26 mouse cellular contexts compared by ENCODE assay signal in the genomic region with DNA sequence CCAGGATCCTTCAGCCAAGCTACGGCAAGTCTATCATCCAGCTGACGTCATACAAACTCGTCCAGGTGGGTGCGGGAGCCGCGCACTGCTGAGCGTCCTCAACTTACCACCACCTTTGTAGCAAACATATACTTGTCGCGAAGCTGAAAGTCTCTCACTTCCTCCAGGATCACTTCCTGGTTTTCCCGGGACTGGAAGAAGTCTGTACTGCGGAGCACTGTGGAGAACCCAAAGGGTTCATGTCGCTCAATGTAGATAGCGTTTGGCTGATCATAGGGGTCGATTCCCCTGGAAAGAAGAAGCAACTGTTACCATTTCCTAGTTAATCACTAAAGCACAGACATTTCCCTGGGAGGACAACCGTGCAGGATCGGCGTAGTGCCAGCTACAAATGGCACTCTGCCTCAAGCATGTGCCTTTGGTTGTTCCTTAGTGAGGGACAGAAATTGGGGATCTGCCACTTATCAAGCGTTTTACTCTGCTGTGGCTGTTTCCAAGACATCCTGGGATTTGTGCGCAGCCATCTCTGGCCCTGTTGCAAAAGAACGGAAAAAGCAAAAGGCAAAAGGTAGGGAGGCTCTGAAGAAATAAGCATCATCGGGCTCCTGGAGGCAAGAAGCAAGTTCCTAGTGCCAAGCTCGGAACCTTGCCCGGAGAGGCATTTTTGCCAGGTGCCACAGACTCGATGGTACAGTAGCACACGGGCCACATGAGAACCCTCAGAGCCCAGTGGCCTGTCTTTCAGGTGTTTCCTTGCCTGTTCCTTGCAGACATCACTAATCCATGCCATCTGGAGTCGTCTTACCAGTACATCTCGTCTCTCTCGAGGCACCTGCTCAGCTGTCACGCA. TPM values are rescaled to one million over a fixed set of nuclear protein-coding genes. Genes with fewer than 3 reads are reported as not detected.
DNase-seq lines count a peak whose midpoint lies in the region; ATAC-seq lines count a peak whose summit lies in the region.
"Had no signal": no experiment of that assay in that cellular context is flagged by ENCODE, and none has a peak within 500 bp of the region (broad histone marks: within the 10 kb centered on the region; RNA-seq: fewer than 3 reads in every experiment).

No protein-coding gene starts in this region.

- intact Hi-C loops in left cerebral cortex, postnatal 4 days (cut with DNase I), result no loop called here

- ATAC-seq in cerebellum, adult (ENCODE audit: insufficient number of reproducible peaks, low FRiP score, low TSS enrichment), result peak; percentile 49; the same call in 1 of the 2 replicates
- ATAC-seq: forebrain, embryonic 15.5 days; hindbrain, postnatal 0 days; intestine, embryonic 15.5 days; lung, postnatal 0 days; midbrain, embryonic 15.5 days had no signal

- no peak for DNase-seq in cerebellum, postnatal 4 days (ENCODE audit: low spot score in 2 of 2)
- DNase-seq in left cerebral cortex, postnatal 4 days, result peak; percentile 31
- DNase-seq in left cerebral cortex, adult 9 months (ENCODE audit: low spot score in 2 of 2), result no peak
- peak; percentile 80 for DNase-seq in cerebellum, adult 9-10 months
- peak; percentile 75 to 80 for DNase-seq in cerebellum, postnatal 36 days
- no peak for DNase-seq in kidney, adult 18-20 months
- DNase-seq in adrenal gland, postnatal 4 days (ENCODE audit: low spot score in 2 of 2), result no peak
- DNase-seq: adrenal gland, postnatal 14 days; embryo, embryonic 11 days; gastrocnemius, adult 2 months; gastrocnemius, postnatal 36 days; heart, adult 2 months; kidney, adult 8-10 months; kidney, postnatal 10 days; liver, embryonic 13.5 days; lung, adult 18-20 months; lung, postnatal 4 days; retina, postnatal 1 day; right cerebral cortex, postnatal 25 days; thymus, postnatal 14 days had no signal

RNA-seq across cellular contexts. Expression of a gene that starts 42.2 kb away (rescaled TPM):
- 10 to 100 TPM; 44.8 to 45.3 TPM for total RNA-seq in left cerebral cortex, postnatal 4 days (2021)
- 10 to 100 TPM; 18.3 to 22.9 TPM for total RNA-seq in adrenal gland, postnatal 4 days (2021)

Comparison
In these comparisons a context has a peak if more than half of its experiments do, and no peak if none do; other contexts are left out.
1. DNase-seq: peak in left cerebral cortex, postnatal 4 days (single experiment), cerebellum, adult 9-10 months (single experiment) and cerebellum, postnatal 36 days (2 of 2); none in cerebellum, postnatal 4 days (0 of 2), left cerebral cortex, adult 9 months (0 of 2), kidney, adult 18-20 months (single experiment) and adrenal gland, postnatal 4 days (0 of 2).